Mouse (Mus musculus): Measurements from ENCODE around the gene Eya4.

Gene Eya4

DNA sequence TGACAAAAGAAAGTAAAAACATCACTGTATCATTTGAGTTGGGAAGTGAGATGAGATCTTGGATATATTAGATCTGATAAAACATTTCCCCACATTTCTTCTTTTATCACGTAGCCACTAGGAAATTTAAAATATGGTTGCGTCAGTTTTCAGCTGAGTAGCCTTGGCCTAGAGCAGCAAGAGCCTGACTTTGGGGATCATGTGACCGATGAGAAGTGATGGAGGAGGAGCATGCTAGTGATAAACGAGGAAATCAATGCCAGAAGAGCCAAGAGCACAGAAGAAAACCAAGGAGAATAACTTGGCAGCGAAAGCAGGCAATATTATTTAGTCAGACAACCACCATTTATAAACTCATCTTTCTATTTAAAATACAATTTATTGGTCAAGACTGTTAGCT, 119.7 kb downstream of the Eya4 start:
- DNase-seq = no peak

DNA sequence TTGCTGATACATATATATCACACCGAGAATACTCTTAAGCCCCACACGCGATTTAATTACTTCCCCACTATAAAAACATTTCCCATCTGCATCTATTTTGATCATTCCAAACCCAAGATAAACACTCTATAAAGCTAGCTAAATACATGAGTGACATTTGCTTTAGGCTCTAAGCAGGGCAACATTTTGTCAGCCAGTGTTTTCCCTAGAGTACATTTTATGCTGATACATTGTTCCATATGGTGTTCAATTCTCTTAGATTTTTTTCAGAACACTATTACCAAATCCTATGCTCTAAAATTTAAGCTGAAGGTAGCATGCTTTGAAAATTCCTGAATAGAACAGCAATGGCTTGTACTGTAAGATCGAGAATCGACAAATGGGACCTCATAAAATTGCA, 127.2 kb downstream of the Eya4 start:
- no peak for DNase-seq

DNA sequence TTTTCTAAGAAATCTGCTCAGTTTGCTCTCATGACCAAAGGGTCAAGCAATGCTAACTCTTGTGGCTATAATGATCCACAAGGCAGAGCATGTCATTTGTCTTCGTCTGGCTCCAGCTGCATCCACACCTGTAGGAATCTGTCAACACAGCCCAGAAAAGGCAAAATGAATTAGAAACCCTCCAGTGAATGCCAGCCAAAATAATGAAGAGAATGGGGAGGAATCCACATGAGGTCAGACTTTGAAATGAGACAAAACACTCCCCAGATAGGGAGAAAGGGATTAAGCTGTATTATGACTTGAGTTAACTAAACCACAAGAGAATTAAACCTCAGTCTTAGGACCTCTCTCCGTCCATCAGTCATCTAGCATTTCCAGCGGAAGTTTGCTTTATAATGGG, 130.2 kb downstream of the Eya4 start:
- DNase-seq = no peak

DNA sequence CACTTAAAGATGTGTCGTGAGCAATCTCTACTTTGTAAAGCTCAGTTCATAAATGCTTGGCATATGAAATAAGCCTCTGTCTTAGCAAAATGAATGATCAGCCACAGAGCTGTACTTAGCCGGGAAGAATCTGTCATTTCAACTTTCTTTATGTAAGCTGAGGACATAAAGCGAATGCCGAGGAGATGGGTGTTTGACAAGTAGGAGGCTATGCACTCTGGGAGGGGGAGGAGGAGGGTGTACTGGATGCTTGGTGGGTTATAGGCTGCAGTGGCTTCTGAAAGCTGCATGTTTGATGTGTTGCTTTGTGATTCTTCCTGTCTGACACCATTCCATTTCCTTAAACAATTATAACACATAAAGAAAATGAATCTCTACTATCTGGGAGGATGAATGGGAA, 133.8 kb downstream of the Eya4 start:
- DNase-seq = no peak

DNA sequence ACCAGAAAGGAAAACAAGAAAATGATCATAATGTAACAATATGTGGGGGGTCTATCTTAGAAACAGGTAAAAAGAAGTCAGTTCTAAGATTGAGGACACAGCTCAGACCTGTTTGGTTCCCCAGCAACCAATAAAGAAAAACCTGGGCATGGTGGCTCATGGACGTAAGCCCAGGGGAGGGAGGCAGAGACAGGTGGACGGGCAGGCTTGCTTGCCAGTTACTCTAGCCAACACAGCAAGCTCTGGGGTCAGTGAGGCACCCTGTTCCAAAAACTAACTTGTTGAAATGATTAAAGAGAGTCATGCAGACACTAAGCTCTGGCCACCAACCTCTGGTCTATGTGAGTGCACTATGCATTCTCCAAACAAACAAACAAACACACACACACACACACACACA, 139.2 kb downstream of the Eya4 start:
- DNase-seq = no peak

DNA sequence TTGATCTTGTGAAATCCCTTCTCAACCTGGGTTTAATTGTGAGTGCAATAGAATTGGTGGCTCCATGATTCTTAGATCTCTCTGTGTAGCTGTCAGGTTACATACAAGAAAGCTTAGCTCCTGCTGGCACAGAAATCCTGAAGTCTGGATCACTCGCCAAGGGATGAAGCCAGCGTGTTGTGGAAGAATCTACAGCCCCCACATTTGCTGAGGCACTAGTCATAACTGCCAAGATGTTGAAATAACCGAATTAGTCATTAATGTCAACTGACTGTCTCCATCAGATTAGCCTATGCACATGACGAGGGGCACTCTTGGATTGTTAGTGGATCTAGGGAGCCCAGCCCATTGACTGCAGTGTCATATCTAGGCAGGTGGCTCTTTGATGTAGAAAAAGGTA, 146.7 kb downstream of the Eya4 start:
- DNase-seq = no peak

DNA sequence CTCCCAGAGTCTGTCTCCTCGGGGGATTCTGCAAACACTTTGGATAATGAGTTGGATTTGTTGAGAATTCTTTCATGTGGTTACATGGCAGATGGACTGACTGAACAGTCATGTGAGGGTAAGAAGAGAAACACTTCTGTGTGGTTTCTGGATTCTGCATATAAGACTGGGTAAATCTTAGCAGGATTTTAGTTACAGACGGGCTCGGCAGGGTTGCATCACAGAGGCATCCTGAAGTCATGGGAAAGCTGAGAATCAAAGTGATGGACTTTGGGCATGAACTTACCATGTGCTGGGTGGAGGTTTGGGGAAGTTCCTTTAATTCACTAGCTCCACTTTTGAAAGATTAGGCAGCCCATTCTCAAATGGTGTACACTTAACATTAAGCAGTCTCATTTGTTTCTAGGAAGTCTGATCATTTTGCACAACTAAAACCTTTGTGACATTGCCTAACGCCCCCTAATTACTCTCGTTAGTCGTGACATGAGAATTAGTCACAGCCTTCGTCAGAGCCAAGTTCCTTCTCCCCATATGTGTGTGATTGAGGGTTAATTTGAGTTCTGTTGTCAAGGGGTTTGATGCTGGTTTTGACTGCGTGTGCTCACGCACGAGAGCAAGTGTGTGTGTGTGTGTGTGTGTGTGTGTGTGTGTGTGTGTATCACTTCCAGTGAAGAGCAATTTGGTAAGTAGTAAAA, 147.3 kb downstream of the Eya4 start:
- DNase-seq = no peak

DNA sequence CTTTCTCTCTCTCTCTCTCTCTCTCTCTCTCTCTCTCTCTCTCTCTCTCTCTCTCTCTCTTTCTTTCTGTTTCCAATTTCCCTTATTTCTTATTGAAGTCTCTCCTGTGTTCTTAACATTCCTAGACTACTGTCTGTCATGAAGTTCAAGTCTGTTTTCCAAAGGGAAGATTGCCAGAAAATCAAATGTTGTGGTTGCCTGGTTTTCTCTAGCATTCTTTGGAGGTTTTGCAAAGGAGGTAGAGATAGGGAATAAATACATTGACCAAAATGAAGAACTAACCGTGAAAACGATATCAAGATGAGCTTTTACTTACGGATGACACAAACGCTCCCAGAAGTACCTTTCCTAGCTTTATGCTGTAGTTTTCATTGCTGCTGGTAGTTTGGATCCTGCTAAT, 148.0 kb downstream of the Eya4 start:
- DNase-seq = no peak

DNA sequence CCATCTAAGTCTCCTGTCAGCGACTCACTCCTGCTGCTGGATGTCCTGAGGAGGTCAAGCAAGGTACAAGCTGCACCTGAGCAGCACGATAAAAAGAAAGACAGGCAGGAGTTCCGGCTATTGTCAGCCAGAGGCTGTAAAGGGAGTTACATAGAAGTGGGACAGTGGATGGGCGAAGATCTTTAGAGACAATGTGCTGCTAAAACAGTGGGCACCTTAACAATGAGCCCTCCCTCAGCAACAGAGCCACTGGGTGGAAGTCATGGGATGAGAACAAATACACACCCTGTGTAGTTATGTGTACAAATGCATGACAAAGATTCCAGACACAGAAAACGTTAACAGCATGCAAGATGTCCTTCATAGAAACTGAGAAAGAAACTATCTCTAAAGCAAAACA, 152.3 kb downstream of the Eya4 start:
- no peak for DNase-seq

DNA sequence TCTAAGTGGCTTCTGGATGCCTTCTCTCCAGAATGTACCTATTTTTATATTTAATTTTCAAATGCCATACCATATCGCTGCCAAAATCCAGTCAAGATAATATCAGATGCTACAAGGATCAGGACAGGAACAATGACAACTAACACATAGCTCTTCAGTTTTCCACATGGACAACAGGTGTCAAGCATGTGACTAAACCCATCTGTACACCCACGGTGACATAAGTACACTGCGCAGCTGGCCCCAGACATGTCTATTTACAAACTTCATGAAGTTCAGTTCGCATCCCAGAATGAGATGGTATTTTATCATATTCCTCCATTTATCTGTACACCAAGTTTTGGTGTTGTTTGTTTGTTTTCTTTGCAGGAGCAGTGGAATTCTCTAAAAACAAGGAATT, 154.2 kb downstream of the Eya4 start:
- DNase-seq = no peak

DNA sequence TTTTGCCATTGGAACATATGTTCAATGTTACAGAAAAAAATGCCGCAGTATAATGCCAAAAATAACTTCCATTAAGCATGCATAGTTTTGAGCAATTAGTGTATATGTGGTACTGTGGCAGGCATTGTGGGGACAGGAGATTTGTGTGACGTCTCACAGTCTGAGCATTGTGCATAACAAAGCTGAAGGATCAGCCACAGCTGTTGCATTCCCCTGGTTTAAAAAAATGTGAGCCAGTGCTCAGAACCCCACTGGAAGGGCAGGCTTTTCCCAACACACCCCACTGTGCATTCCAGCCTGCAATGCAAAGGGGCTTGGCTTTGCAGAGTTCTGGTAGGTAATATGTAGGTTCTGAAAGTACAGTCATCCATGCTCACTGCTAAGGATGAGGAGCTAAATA, 155.2 kb downstream of the Eya4 start:
- DNase-seq = no peak

DNA sequence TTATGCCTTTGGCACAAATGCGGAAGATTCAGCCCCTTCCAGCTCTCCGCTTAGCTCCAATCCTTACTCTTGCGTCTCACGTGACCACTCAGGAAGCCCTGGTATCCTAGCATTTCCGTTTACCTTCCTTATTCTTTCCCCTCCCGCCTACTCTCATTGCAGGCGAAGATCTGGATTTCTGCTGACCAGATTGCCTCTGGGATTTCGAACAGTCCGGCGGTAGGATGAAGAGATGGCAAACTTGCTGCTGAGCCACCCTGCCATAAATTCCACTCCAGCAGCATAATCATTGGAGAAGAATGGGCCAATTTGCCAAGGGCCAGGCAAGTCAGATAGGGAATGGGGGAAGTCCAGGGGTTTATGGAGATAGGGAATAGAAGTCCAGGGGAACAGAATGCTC, 160.8 kb downstream of the Eya4 start:
- no peak for DNase-seq

DNA sequence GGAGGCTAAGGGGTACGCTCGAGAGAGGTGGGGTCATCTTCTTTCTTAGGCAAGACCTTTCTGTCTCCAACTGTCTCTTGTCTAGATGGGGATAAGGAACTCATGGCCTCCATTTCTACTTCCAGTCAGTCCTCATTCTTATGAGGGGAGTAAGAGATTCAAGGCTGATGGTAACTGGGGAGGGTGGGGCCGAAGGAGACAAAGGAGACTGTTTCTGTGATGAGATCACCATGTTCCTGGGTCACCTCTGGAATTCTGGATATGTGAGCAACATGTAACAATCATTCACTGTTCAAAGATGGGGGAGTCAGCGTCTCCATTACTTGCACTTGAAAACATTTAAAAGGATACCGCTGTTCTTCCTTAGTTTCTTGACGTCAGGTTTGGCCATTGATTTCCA, 165.2 kb downstream of the Eya4 start:
- DNase-seq = no peak

DNA sequence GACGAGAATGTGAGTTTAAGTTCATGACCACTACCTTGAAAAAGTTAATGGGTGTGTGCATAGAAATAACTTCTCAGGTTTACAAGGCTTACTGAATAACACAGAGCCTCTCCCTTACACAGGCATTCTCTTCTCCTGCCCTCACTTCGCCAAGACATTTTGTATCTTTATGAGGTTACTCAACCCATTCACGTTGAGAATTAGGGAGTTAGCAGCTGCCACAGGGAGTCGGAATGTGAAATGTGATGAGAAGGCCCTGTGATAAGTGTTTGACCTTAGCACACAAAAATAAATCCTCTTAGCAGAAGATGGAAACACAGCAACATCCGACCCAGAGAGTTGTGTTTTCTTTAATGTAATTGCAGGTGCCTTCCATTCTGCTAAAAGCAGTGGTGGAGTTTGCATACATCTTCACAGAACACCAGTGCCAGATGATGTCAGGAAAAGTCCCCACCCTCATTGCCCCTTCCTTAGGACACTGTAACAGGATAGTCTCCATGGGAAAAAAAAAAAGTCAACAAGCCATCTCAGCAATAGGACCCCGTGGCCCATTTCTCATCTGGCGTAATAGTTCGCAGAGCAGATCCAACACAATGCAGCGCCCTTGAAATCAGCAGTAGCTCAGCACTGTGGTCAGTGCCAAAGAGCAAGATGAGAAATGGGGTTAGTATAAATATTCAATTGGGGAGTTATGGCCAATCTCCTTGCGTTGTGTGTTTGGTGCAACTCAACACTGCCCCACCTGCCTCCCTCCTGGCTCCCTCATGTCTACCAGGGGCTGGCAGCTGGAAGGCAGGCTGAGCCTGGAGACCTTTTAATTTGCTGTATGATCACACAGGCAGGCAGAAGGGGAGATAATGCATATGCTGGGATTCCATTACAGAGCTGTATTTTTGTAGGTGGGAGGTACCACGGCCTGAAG, 168.8 kb downstream of the Eya4 start:
- DNase-seq = no peak

DNA sequence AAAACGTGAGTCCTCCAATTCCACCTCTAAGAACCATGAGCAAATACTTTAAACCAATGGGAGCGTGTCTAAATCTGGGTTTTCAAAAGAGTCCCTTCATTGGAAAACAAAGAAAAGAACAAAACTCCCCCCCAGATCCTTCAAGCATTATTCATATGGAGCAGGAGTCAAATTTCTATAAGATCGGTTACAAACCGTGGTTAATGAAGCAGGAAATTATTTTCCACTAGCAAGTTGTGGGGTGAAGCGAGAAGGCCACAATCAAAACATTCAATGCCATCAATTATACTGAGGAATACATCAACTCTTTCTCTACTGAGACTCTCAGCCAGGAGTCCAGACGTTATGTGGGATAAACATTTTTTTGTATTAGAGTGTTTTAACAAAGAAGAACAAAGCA, 171.3 kb downstream of the Eya4 start:
- no peak for DNase-seq

DNA sequence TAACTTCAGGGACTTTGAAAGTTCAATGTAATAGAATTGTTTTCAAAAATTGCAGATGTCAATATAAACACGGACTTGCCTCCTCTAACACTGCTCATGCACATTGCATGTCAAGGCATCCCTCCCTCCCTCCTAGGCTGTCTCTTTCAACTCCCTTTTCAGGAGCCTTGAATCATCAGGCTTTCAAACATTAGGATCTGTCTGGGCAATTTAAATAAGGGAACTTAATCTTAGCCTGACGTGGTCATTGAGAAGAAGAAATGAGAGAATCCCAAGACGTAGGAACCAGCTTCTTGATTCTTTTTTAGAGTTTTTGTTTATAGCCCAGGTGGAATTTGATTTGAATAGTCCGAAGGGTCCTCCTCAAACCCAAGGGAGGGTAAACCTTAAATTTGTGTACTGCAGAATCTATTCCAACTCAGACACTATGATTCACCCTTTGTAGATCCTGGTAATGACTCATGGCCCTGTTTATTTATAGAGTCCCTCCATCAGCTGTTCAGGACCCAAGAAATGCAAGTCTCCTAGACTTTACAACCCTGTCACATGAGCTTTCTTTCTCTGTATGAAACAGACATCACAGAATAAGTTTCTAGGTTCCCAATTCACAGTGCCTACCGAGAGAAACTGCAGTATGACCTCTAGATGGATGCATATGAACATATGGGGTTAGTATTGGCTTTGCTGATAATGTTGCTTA, 173.1 kb downstream of the Eya4 start:
- no peak for DNase-seq

DNA sequence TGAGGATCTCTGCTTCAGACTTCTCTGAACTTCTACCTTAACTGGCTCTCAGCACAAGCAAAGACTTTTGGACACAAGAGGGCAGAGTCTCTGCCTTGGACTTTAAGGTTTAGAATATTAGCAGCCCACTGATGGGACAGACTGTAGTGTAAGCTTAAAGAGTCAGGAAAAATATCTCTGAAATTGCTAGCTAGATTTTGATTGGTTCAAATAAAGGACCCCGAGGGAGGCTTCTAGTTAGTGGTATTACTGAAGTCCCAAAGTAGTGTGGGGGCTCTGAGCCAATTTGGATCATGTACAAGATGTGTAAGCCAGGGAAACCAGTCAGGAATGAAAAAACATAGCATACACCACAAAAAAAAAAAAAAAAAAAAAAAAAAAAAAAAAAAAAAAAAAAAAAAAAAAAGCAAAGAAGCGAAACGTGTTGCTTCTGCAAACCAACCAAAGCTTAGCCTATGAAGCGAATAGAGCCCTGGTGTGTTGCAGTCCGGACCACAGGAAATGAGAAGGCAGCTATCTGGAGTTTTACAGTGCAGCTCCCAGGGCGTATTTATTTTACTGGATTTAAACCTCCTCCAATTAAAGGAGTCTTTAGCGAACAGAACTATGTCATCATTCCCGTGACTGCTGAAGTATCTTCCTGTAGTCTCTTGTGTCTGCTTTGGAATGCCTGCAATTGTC, 173.8 kb downstream of the Eya4 start:
- DNase-seq = no peak

DNA sequence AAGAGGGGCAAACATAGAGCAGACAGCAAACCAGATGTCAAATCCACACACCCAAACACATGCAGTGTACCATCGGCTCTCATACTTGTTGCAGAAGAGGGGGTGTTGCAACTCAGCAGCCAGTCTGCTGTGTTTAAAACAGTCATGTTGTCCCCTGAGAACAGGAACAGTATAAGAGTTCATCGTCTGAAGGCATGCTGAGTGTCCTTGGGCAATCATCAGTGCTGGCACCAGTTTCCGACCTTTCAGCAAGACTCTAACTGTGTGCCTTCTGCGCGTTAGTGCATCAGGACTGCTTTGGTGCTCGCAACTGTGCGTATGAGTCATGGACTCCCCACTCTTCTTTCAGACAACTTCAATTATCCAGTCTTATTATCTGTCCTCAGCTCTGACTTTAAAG, 179.0 kb downstream of the Eya4 start:
- DNase-seq = no peak

DNA sequence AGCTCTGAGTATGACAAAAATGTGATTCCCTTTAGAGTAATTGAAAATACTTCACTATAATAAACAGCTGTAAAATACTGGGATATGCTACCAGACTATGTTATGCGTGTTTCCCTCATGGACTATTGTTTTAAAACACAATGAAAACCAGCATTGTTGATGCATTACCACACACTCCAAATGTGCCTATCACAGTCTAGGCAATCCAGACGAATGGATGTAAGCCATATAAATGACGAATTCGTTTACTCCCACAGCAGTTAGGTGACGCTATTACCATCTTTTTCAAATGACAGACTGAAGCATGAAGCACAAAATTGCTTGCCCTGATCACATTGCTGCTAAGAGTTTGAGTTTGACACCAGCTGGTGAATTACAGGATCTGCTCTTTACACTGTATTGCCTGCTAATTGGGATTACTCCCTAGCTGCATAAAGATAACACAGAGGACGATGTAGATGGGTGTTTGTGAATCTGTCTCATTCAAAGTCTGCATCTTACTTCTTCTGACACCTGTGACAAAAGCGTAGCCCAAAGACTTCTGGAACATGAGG, 185.4 kb downstream of the Eya4 start:
- DNase-seq = no peak

DNA sequence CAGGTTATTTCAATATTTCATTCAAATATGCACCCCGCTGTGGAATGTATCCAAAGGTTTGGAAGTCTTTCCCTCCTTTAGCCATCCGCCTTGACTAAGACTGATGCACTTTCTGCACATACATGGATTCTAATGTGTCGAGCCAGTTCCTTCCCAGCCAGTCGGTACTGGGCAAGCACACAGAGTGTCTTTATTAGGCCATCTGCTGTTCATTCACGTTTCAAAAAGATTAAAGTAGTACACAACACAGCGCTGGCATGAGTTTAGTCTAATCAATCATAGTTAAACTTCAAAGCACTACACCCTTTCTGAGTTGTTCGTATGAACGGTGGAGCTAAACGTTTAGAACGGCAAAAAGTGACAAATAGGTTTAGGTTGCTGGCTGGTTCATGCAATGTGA, 190.7 kb downstream of the Eya4 start:
- no peak for DNase-seq

DNA sequence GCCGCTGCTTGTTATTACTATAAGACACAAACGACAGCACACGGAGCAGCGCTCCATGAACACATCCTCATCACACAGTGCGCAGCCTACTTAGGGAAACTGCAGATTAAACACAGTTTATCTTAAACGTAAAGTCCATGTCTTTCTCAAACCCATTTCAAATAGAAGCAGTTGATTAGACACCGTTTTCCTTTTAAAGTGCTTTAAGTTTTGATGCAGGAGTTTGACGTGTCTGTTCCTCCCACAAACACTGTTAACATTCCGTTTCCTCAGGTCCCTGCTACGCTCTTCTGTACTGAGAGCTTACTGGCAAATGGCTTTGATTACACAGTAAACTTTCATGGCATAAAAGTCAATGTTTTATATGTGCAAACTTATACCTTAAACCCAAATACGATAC, 191.4 kb downstream of the Eya4 start:
- no peak for DNase-seq

DNA sequence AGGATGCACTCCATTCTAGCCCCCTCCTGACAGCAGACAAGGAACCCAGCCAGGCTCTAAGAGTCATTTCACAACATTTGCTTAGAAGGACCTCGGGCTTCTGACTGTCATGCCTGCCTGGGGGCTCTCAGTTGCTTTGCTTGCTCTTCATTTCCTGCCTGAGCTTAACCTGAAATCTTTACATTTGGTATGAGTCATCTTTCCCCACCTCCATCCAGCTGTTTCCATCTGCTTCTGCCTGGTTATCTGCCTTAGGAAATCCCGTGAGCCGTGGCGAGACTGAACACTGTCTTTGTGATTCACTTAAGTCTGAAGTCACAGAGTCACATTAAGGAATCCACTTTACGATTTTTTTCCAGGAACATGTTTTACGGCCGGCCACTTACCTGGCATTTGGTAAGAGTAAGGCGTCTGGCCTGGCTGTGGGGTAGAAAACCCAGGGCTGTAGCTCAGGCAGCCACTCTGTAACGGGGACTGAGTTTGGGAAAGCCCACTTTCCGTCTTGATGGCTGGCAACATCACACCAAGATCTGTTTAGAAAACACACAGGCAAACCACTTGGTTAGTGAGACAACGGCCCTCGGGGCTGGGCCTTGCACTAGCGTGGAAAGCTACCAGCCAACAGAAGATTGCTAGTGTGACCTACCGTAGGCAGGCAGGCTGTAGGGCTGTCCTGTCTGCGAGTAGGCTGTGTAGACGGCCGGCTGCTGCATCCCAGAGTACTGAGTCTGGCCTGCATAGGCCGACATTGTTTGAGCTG, 193.5 kb downstream of the Eya4 start:
- no peak for DNase-seq

Data from cerebellum, adult 11 months (tissue).